Mouse (Mus musculus): ENCODE results near the gene Trim56.
"Not testable (repeated sequence)": the region's sequence is repeated elsewhere in the genome, so short reads cannot be mapped to it uniquely, and the experiment has no call there.

Trim56 gene

DNA sequence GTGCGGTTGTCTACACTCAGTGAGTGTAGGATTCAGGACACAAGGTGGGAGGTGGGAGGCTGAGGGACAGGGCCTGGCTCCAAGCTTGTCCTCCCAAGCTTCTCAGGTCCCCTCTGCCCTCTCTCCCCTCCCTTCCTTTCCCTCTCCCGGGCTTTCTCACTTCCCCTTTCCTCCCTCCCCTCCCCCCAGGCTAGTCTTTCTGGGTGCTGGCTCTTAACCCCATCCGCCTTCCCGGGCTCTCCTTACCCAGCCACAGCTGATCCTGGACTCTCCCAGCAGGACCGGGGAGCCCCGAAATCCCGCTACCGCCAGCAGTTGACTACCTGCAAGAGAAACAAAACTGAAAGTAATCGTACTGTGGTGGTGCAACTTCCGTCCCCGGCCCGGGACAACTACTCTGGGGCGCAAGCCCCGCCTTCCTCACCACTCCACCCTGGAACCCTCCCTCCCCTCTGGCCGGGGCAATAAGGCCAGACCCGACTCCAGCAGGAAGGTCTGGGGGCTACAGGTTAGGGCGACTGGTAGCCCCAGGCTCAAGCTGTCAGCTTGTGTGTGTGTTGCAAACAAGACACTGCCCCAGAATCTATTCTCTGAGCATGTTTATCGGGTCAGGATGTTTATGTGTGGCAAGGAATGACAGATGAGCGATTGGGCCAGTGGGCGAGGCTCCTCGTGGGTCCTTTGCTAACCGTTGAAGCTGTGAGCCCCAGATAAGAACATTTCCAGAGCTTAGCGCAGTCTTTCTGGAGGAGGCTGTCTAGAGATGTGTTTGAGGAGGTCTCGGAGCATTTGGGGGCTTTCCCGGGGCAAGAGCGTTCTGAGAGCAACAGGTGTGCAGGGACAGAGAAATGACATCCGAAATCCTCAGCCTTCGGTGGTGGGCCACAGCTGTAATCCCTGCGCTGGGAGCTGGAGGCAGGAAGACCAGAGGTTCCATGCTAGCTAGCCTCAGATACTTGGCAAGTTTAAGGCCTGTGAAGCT lies at the start of gene Trim56:
Gene Trim56, minus strand, starts transcription at position 344 of the 982 bp plus-strand sequence.
- no peak for DNase-seq (ENCODE audit: low spot score in 2 of 2)

DNA sequence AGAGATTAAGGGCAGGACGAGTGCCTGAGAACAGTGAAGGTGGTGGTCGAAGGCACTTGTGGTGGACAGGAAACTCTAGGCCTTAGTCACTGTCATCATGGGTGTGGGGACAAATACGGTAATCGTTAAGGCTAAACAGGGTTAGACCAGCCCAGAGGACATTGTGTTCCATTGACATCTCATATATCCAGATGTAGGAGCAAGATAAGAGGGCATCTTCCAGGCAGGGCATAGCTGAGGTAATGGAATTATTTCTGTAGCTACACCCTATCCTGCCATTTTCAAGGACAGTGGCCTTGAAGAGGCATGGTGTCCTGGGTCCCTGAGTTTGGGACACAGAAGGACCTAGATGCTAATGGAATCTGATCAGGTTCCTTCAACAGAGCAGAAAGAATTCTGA lies 45.8 kb upstream of the Trim56 start:
- DNase-seq (ENCODE audit: low spot score in 2 of 2) = no peak

DNA sequence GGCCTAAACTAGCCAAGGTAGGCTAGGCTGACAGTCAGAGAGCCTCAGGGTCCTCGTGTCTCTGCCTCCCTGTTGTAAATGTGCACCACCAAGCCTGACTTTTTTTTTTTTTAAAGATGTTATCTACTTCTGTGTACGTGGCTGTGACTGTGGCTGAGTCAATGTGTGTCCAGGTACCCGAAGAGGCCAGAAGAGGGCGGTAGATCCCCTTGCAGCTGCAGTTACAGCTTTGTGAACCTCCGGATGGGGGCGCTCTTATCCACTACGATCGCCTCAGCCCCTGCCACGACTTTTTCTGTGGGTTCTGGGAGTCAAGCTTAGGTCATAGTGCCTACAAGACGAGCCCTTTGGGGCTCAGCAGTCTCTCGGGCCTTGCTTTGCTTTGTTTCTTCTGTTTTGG lies 43.5 kb upstream of the Trim56 start:
- DNase-seq (ENCODE audit: low spot score in 2 of 2) = no peak

- DNase-seq (ENCODE audit: low spot score in 2 of 2) = no peak
Observed at GRCm38 (mm10) chr5:137153289-137153688, 37.3 kb upstream of the Trim56 start.

GRCm38 (mm10) chr5:137152623-137153022 lies 36.6 kb upstream of the Trim56 start:
- no peak for DNase-seq (ENCODE audit: low spot score in 2 of 2)

GRCm38 (mm10) chr5:137149272-137149882 lies 33.4 kb upstream of the Trim56 start, which contains the start of gene Muc3:
Gene Muc3 (minus strand): TSS chr5:137149322.
- not testable (repeated sequence) for DNase-seq (ENCODE audit: low spot score in 2 of 2)

DNA sequence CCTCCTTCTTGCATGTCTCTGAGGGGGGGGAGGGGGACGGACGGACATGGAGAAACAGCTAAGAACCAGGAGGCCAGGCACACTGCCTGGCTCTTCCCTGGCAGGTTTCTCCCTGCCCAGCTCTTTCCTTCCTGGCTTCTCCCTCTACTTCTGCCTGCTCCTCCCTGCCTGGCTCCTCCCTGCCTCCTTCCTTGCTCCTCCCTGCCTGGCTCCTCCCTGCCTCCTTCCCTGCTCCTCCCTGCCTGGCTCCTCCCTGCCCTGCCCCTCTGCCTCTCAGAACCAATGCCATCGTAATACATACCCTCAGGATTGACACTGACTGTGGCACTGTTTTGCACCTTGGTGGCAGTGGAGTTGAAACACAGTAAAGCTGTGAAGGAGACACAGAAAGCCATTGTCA lies 24.8 kb upstream of the Trim56 start:
- no peak for DNase-seq (ENCODE audit: low spot score in 2 of 2)

- DNase-seq (ENCODE audit: low spot score in 2 of 2) = no peak
Observed at GRCm38 (mm10) chr5:137138977-137139376, 23.0 kb upstream of the Trim56 start.

DNA sequence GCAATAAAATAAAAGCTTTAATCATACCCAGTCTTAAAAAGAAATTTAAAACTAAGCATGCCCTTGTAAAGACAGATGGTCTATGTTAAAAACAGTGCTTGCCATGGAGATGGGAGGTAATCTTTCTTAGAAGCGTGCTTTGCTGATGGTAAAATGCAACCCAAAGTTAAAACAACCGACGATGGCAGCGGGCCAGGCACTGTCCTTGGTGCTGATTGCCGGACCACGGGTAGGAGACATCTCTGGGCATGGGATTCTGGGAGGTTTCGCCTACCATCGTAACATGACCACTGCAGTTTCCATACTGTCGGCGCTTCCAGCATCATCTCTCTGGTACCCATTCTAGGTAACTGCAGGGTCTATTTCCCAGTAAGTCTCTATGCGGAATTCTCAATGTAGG lies 18.9 kb upstream of the Trim56 start:
- no peak for DNase-seq (ENCODE audit: low spot score in 2 of 2)

DNA sequence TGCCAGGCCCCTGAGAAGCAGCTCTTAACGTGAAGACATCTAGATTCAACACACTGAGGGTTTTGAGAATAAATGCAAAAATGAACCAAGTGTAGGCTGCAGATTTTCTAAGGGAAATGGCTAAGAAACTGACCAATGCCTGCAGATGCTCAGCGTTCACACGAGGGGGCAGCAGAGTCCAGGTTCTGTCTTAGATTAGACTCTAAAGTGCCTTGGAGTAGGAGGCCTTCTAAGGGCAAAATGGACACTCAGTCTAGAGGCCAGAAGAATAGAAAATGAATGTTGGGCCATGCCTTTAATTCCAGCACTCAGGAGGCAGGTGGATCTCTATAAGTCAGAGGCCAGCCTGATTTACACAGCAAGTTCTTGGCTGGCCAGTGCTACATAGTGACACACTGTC lies 15.5 kb upstream of the Trim56 start:
- no peak for DNase-seq (ENCODE audit: low spot score in 2 of 2)

DNA sequence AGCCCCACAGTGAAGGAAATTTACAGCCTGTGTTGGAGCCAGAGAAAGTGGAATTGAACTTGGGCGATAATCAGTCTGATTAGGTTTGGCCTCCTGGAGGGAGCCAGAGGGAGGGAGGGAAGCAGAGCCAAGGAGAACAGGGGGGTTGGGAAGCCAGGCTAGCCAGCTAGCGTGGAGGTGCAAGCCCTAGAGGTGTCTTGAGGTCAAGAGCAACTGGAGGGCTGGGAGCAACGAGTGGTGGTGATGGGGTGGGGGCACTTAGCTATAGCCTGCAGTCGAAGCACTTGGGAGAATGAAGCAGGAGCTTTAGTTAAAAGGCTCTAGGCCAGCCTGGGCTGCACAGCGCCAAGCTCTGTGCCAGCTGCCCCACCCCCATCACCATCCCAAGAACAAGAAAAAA lies 13.3 kb upstream of the Trim56 start:
- no peak for DNase-seq (ENCODE audit: low spot score in 2 of 2)

DNA sequence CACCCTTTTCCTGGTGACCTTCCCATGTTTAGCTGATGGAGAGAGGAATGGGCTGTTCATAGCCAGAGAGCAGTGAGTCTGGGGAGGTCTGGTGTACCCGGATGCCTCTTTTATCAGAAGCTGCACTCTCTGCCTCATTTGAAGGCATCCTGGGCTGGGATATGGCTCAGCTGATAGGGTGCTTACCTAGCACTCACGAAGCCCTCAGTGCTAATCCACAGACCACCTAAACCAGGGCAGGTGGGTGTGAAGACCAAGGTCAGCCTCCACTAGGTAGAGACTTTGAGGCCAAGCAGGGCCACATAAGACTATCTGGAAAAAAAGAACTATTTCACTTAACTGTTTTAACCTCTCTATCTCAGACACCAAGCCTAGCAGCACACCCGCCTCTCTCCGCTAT lies 7.5 kb upstream of the Trim56 start:
- DNase-seq (ENCODE audit: low spot score in 2 of 2) = no peak

- no peak for DNase-seq (ENCODE audit: low spot score in 2 of 2)
Observed at GRCm38 (mm10) chr5:137122686-137123193, 6.7 kb upstream of the Trim56 start.

GRCm38 (mm10) chr5:137121280-137121679 lies 5.3 kb upstream of the Trim56 start:
- DNase-seq (ENCODE audit: low spot score in 2 of 2) = no peak

- no peak for DNase-seq (ENCODE audit: low spot score in 2 of 2)
Observed at GRCm38 (mm10) chr5:137118878-137119277, 2.9 kb upstream of the Trim56 start.

- not testable (repeated sequence) for DNase-seq (ENCODE audit: low spot score in 2 of 2)
Observed at GRCm38 (mm10) chr5:137117994-137118393, 2.0 kb upstream of the Trim56 start.

GRCm38 (mm10) chr5:137116987-137117386 lies 978 bp upstream of the Trim56 start:
- no peak for DNase-seq (ENCODE audit: low spot score in 2 of 2)

DNA sequence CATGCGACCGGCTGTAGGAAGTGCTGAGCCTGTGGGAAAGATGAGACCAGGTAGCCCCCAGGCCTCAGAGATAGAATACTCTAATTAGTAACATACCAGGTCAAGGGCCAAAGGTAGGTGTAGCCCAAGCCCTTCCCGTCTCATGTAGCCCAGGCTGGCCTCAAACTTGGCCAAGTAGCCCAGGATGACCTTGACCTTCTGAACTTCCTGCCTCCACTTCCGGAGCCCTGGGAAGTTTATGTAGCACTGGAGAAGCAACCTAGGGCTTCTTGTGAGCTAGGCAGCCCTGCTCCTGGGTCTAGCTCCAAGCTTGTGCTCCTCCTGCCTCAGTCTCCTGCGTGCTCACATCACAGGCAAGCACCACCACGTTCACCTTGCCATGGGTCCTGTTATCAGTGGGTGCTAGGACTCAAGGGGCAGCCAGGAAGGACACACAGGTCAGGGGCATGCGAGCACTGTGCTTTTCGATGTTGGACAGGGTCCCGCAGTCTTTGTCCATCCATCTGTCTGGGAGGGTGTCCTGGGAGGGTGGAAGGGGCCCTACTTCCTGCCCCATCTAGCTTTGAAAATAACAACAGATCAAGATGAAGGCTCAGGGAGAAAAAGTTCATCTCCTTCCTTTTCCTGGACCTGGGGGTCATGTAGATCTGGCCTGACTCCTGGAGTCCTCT lies 983 bp downstream of the Trim56 start:
- no peak for DNase-seq (ENCODE audit: low spot score in 2 of 2)

DNA sequence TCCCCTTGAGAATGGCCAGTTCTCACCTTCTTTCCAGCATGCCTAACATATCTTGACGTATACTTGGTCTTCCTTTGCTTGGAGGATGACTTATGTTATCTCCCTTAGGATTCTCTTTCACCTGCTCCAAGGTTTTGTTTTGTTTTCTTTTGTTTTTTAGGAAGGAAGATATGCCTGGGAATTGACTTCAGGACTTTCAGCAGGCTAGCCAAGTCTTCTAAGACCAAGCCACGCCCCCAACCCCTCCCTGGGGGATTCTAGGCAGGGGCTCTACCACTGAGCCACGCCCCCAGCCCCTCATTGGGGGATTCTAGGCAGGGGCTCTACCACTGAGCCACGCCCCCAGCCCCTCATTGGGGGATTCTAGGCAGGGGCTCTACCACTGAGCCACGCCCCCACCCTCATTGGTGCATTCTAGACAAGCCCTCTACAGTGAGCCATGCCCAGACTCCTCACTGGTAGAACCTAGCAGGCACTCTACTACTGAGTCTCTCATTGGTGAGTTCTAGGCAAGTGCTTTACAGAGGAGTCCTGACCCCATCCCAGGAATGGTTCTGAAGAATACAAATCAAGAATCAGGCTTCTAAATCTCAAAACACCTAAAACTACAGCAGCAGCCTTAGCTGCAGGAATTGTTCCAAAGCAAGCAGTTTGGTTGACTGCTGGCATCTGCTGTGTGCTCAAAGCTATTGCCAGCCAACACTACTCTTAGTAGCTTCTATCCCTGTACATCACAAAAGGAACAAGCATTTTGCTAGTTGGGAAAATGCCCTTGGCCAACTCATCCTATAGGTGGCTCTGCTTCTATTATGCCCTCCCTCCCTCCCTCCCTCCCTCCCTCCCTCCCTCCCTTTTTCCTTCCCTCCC lies 4.2 kb downstream of the Trim56 start:
- DNase-seq (ENCODE audit: low spot score in 2 of 2) = no peak

DNA sequence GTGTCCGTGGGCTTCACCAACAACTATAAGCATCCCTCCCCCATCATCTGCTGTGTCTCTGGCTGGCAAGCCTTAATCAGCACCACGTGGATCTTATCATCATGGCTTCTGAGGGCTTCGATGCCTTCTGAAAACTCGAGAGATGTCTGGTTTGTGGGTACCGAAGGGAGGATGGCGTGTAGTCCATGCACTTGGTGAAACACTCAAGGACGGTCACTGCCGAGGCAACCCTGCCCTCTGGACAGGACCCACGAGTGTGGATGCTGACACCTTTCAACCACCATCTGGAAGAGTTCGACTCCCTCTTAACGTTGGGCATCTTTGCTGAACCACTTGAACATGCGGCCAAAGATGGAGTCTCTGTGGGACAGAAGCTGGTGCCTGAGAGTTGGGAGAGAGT lies 5.1 kb downstream of the Trim56 start:
- no peak for DNase-seq (ENCODE audit: low spot score in 2 of 2)

GRCm38 (mm10) chr5:137109941-137110593 lies 5.9 kb downstream of the Trim56 start:
- DNase-seq (ENCODE audit: low spot score in 2 of 2) = no peak
